Mouse (Mus musculus): ENCODE results near the gene Suclg1. TPM values are rescaled to one million over a fixed set of nuclear protein-coding genes. Genes with fewer than 3 reads are reported as not detected.

Gene Suclg1
- total RNA-seq, 2 experiments from 2014 or later, result 138 to 139 TPM

GRCm38 (mm10) chr6:73311786-73312185, 63.6 kb downstream of the Suclg1 start:
- DNase-seq (ENCODE audit: extremely low spot score in 1 of 2, low spot score in 1 of 2), result no peak

- peak in 1 of 2 experiments; percentile 56 for DNase-seq (ENCODE audit: extremely low spot score in 1 of 2, low spot score in 1 of 2)
These were observed 66.9 kb downstream of the Suclg1 start for GRCm38 (mm10) chr6:73314923-73315603.

- no peak for DNase-seq (ENCODE audit: extremely low spot score in 1 of 2, low spot score in 1 of 2)
These were observed 74.1 kb downstream of the Suclg1 start for GRCm38 (mm10) chr6:73322306-73322705.

Other genes with a start within 250 kb of the Suclg1 start
- under 1 TPM; 0.54 to 0.94 TPM for gene Dnah6, start 26.7 kb upstream of the Suclg1 start, total RNA-seq (2021)
- gene 4931417E11Rik, start 221.3 kb downstream of the Suclg1 start, total RNA-seq (2021), result not detected

All from layer of hippocampus, postnatal 25 days (tissue).